Mouse (Mus musculus) gastrocnemius, postnatal 36 days (tissue): ENCODE measurements around the gene Pde4a. TPM values are rescaled to one million over a fixed set of nuclear protein-coding genes. Genes with fewer than 3 reads are reported as not detected.

ENCODE experiments used
- DNase-seq, 2 experiments: peaks; one replicate each; pipeline ENCODE4 v3.0.0; 2022
- intact Hi-C: fragments of 180-260 bp; cut with DNase I; formaldehyde crosslinking; loops from one replicate; pipeline ENCODE4 v1.15.1; 2025
- long read RNA-seq, 2 experiments: library from polyadenylated mRNA; stranded (forward); transcript quantifications; one replicate each; pipeline ENCODE4 v2.0.0; 2021
- total RNA-seq, 2 experiments: library from RNA; stranded (reverse); gene quantifications; 2 replicates each; pipeline ENCODE4 v1.2.3; 2021

Gene Pde4a
- 10 to 100 TPM; 42.2 to 53.9 TPM for total RNA-seq
- long read RNA-seq, experiment 1, partial matches to known transcripts = 4 of 40 reads
- long read RNA-seq, experiment 1, other reads (novel, unspliced or antisense) = 33 of 40 reads
- long read RNA-seq, experiment 2, transcript Pde4a-203 (15 exons, 2,962 nt) = major isoform, 8 of 33 reads
- long read RNA-seq, experiment 2, partial matches to known transcripts = 2 of 33 reads
- long read RNA-seq, experiment 2, other reads (novel, unspliced or antisense) = 23 of 33 reads

- intact Hi-C loops = no loop called here
- no peak for DNase-seq
These were observed at the start of gene Pde4a for GRCm38 (mm10) chr9:21165041-21165951. Pde4a (plus strand) TSS chr9:21165714.

DNA sequence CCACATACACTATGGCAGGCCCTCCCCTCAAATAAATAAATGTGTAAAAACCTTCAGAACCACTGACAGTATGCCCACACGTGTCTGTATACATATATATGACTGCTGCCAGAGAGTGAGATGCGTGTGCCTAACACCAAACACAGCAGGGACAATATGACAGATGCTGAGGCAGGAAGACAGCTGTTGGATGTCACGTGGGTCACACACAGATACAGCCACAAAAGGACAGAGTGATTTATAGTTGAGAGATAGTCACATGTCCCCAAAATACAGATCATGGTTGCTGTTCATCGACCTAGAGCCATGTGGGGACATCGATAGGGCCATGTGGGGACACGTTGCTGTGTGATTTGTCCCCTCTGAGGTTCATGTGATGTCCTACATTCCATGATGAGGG, 48.4 kb upstream of the Pde4a start:
- DNase-seq = no peak
- intact Hi-C loops = no loop called here

GRCm38 (mm10) chr9:21121483-21121882, 44.0 kb upstream of the Pde4a start:
- DNase-seq = no peak
- intact Hi-C loops = no loop called here

DNA sequence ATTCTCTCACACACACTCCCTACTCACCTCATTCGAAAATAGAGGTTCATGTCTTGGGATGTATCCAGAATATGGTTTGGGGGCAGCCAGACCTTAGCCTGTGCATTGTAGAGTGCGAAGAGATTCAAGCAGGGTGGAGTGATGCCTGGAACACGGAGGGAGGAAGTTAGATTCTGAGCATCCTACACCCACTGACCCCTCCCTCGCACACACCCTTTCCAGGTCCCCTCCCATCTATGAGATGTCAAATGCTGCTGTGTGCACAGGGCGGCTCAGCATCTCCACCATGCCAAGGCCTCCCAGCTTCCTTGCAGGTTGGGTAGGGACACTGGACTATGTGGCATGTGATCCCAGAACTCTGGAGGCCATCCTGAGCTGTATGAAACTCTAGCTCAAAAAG, 40.7 kb upstream of the Pde4a start:
- no peak for DNase-seq
- intact Hi-C loops = loop anchor here (5.0 kb wide), 1 partner anchor 33 kb away; the partner anchor contains the start of genes Gm38431 and Raver1

DNA sequence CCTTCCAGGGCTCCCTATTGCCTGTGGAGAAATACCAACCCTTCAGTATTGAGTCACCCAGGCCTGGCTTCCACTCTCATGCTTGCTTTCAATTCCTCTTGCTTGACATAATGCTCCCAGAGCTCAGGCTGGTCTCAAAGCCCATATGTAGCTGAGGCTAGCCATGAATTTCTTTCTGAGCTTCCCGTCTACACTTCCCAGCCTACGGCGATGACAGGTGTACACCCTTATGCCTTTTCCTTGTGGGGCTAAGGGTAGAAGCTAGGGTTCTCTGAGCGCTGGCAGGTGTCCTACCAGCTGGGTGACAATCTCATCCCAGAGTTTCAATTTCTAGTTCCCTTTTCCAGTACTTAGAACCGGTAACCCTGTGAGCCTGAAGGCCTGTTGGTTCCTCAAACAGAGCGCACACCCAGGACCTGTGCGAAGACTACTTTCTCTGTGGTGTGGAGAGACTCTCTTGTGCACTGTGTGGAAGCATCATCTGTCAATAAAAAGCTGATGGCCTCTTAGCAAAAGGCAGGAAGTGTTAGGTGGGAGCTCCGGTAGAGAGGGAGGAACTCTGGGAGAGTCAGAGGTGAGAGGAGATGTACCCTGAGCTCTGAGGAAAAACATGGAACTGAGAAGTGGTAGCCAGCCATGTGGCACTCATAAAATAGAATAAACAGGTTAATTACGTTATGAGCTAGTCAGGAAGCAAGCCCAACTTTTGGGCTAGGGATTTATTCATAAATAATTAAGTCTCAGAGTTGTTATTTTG, 39.8 kb upstream of the Pde4a start:
- DNase-seq = no peak
- intact Hi-C loops = loop anchor here (5.0 kb wide), 1 partner anchor 33 kb away; the partner anchor contains the start of genes Gm38431 and Raver1

DNA sequence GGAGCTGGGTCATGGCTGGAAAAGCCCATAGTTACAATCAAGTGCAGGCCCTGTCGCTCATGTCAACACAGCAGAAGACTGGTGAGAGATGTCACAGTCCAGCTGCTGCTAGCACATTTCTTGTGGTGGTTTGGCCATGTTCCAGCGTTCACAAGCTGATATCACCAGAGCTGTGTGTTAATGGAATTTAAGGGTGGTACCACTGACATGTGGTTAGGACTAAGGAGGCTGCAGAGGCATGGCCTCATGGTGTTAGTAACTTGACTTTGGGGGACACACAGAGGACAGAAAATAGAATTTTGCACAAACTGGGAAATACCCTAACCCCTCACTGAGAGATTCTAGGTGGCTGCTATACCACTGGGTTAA, 39.3 kb upstream of the Pde4a start:
- intact Hi-C loops = loop anchor here (5.0 kb wide), 1 partner anchor 34 kb away; the partner anchor contains the start of genes Gm38431 and Raver1
- DNase-seq = no peak

DNA sequence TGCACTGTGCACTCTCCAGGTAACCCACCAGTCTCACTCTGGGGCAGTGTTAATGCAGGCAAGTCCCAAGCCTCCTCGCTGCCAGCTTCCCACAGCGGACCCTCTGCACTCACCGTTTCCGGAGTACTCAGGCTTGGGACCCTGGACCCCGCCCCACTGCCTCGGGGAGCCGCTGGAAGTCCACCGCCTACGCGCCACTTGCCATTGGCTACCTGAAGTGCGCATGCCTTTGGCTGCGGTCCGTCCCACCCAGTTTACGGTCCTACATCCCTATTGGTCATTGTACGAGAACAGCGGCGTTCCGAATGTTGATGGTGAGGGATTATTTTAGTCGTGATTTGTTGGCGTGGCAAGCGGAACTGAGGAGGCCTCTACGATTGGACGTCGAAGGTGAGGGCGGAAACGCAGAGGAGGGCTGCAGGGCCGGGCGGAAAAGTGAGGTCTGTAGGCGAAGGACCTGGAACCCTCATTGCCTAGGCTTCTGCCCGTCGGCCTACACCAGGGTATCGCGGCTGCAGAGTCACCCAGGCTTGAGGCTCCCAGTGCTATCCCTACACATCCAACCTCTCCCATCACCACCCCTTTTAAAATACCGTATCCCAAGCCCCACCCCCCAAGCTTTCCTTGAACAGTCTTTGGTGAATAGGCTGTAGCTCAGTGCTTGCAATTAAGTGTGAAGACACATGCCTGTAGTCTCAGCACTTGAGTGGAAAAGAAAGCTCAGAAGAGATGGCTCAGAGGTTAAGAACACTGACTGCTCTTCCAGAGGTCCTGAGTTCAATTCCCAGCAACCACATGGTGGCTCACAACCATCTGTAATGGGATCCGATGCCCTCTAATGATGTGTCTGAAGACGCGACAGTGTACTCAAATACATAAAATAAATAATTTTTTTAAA, 34.2 kb upstream of the Pde4a start, which contains the start of gene Tyk2:
Gene Tyk2 (minus strand): TSS at position 185 of the 898 bp plus-strand sequence.
- intact Hi-C loops = no loop called here
- DNase-seq = peak; percentile 79 to 89

DNA sequence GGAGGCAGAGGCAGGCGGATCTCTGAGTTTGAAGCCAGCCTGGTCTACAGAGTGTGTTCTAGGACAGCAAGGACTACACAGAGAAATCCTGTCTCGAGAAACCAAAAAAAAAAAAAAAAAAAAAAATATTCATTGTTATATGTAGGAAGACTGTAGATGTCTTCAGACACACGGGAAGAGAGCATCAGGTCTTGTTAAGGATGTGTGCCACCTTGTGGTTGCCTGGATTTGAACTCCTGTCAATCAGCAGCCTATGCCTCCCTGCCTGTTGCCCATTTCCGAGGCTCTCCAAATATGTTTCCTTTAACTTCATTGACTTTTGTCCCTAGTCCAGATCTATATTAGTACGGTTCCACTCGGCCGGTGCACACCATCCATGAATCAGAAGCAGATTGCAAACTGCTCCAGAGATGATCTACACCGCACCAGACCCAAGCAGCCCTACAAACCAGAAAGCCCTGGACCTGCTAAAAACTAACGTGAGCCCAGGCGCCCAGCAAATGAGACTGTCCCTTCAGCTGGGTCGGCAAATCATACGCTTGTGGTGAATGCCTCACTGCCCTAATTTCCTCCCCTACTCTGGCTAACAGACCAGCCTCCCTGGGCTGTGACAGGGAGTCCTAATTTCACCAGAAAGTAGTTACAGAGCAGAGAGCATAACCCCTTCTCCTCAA, 33.3 kb upstream of the Pde4a start:
- intact Hi-C loops = no loop called here
- no peak for DNase-seq

GRCm38 (mm10) chr9:21133064-21133707, 32.3 kb upstream of the Pde4a start:
- no peak for DNase-seq
- intact Hi-C loops = no loop called here

GRCm38 (mm10) chr9:21134595-21135328, 30.8 kb upstream of the Pde4a start:
- DNase-seq = peak; percentile 51 to 53
- intact Hi-C loops = loop anchor here (2.0 to 5.0 kb wide), 2 partner anchors 102 to 232 kb away; partner anchors contain the start of gene Icam5

DNA sequence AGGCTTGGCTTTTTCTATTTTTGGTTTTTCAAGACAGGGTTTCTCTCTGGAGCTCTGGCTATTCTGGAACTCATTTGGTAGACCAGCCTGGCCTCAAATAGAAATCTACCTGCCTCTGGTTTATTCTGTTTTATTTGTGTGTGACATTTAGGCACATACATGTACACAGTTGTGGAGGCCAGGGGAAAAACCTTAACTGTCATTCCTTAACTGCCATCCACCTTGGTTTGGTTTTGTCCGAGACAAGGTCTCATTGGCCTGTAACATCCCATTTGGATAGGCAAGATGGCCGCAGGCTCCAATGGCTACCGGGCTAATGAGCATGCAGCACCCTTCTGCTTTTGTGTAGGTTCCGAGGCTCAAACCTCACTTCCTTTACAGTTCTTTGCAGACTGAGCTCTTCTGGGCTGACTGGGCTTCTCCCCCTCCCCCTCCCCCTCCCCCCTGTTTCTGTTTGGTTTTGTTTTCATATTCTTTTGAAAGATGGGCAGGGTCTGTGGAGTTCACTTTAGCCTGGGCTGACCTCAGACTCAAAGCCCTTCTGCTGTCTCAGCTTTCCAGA, 30.1 kb upstream of the Pde4a start:
- DNase-seq = no peak
- intact Hi-C loops = loop anchor here (2.0 to 5.0 kb wide), 2 partner anchors 103 to 233 kb away; partner anchors contain the start of gene Icam5

- intact Hi-C loops = loop anchor here (2.0 to 5.0 kb wide), 2 partner anchors 104 to 233 kb away; partner anchors contain the start of gene Icam5
- DNase-seq = no peak
These were observed 29.6 kb upstream of the Pde4a start for GRCm38 (mm10) chr9:21135941-21136381.

DNA sequence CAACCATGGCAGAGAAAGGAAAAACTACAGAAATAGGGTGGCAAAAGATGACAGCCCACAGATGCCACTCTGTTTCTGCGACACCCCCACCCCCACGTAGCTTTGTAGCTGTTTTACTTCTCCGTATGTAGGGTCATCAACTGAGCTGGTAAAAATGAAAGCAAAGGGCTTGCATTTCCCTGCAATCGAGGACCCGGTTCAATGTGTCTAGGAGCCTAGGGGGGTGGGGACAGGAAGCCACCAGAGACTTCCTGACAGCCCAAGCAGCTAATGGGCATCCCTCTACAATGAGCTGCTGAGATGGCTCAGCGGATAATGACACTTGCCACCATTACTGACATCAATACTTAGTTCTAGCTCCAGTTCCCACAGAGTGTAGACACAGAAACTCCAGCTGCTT, 29.1 kb upstream of the Pde4a start:
- DNase-seq = no peak
- intact Hi-C loops = loop anchor here (5.0 kb wide), 1 partner anchor 104 kb away; the partner anchor contains the start of gene Icam5

DNA sequence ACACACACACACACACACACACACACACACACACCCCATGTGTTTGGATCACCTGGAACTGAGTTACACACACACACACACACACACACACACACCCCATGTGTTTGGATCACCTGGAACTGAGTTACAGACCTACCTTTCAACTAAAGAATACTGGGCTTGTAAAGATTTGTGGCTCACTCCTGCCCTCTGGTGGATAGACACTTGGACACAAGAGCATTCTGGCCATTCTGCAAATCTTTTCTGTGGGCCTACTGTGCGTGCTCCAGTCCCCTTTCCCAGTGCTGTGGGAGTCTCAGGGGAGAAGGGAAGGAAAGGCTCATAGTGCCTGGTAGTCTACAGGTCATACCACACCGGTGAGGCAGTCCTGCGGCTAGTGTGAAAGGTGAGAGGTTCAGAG, 28.3 kb upstream of the Pde4a start:
- intact Hi-C loops = loop anchor here (5.0 kb wide), 1 partner anchor 105 kb away; the partner anchor contains the start of gene Icam5
- peak in 1 of 2 experiments; percentile 27 for DNase-seq

DNA sequence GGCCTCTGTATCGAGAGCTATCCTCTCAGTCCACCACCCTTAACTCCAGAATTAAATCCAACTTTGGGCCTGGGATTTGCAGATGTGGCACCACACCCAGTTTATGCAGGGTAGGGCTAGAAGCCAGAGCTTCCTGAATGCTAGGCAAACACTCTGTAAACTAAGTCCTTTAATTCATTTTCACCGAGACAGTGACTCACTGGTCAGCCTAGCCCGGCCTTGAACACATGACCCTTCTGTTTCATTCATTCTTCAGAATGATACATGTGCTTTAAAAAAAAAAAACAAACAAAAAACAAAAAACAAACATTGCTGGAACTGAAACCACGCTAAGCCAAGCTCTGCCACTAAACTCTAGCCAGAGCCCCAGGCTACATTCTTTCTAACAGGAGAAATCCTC, 27.1 kb upstream of the Pde4a start:
- intact Hi-C loops = loop anchor here (5.0 kb wide), 1 partner anchor 106 kb away; the partner anchor contains the start of gene Icam5
- no peak for DNase-seq

- no peak for DNase-seq
- intact Hi-C loops = no loop called here
These were observed 23.6 kb upstream of the Pde4a start for GRCm38 (mm10) chr9:21141922-21142321.

DNA sequence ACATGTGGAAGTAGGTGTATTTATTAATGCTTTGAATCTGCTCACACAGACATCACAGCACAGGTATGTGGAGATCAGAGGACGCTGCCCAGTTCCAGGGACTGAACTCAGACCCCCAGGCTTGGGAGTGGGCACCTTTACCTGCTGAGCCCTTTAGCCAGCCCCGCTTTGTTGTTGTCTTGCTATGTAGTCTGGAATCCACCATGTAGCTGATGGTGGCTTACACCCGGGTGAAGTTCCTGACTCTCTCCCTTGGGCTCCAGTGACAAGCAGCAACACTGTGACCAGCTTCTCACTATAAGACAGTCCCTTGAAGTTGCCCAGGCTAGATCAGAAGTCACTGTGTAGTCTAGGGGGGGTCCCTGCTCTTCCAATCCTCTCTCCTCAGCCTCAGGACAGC, 21.2 kb upstream of the Pde4a start:
- no peak for DNase-seq
- intact Hi-C loops = no loop called here
